Mouse (Mus musculus) lung, adult 2 months (tissue): Measurements from ENCODE around the gene Hopx.

Experiments
- CTCF ChIP-seq: fragments of 200-500 bp; IDR thresholded peaks from 2 replicates; pipeline ENCODE4 v1.5.1; 2011; ENCODE audit warnings: mild to moderate bottlenecking, low read length, control low read depth; ENCODE audit not compliant: insufficient read depth
- POLR2A ChIP-seq: fragments of 200-500 bp; IDR thresholded peaks from 2 replicates; pipeline ENCODE4 v1.6.1; 2011; ENCODE audit warnings: low read depth, mild to moderate bottlenecking, control low read depth, low read length, borderline replicate concordance; ENCODE audit errors: extremely low read depth

GRCm38 (mm10) chr5:77093961-77094360, 21.0 kb downstream of the Hopx start:
- TF ChIP-seq CTCF: no peak
- TF ChIP-seq POLR2A: no peak
